Mouse (Mus musculus) testis, postnatal 10 days (tissue): ENCODE results near the gene Foxn3.

Source experiments
- DNase-seq: peaks from one replicate; pipeline ENCODE4 v3.0.0; 2021; ENCODE audit warnings: low spot score

Gene Foxn3

DNA sequence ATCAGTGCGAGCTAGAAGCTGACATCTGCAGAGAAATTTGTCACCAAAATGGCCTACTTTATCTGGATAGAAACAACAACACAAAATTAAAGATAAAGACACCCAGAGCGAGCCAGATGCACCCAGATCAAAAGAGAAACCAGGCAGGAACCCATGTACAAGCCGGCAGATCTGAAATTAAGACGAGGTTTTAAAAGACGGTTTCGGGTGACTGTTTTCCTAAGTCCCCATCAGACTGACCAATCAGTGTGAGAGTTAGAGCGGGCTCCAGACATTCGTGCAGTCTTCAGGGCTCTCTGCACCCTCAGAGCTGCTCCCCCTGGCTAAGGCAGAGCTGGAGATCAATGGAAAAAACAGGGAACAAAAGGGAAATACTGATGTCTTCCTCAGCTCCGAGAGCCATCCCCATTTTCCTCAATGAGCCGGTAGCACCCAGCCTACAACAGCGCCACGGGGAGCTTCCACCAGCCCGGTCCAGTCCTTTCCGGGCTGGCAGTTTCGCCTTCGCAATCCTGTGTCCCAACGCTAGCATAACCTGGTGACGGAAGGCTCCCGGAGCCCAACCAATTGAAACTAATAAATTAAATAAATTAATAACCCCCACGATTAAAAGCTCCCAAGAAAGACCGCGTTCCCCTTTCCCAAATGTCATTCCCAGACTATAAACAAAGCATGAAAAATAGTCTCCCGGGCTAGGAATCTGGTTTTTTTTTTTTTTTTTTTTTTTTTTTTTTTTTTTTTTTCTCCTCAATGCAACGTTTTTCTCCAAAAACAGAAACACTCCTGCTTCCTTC is 1.1 kb downstream of the Foxn3 start:
- DNase-seq = peak; percentile 63

DNA sequence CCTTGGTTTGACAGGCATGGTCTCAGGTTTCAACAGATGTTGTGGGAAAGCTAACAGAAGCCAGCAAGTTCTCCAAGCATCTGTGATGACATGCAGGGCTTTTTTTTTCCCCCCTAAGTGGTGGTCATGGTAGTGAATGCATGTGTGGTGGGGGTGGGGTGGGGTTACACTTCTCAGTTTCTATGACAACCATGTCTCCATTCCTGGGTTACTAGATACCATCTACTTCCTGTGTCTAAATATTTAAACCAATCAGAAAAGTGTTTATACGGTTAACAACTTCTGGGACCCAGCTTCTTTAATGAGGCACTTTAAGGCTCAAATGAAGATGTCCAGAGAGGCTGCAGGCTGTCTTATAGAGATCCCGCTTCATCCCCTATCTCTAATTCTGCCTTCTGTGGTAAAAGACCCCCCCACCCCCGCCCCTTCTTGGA is 2.0 kb downstream of the Foxn3 start:
- no peak for DNase-seq

DNA sequence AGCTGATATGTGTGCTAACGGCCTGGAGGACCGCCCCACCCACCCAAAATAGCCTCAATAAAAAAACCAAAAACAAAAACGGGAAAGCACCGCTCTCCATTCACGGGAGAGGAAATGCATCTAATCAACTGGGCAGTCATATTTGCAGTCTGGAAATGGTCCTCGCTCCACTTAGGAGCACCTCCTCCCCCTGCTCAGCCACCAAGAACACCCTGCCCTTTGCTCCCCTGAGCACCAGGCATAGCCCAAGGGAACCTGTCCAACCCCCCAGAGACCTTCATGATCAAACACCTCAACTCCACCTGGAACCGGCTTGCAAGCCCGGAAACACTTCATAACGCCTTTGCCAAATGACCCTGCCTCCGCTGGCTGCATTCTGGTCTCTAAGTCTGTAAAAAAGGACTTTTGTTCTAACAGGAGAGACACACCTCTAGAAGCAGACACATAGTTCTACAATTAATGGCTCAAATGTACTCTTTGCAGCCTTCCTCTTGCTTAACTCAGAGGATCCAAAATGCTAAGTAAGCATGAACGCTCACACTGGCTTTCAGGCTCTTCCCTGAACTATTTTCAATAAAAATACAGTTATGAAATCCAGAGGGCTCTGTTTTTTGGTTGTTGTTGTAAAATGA is 2.6 kb downstream of the Foxn3 start:
- no peak for DNase-seq

DNA sequence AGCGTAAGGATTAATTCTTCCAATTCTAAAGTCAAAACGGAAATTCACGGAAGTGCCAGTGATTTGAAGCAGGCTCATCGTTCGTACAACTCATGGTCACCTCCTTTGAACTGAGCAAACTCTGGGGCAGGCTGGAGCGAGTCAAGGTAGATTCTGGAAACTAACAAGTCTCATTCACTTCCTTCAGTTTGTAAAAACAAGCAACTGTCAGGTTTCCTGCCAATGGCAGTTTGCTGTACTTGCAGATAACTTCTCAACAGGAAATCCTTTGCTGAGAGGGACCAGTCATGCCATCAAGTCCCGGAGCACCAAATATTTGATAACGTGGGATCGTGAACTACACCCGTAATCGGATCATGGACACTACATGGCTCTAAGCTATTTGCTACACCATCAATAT is 3.9 kb downstream of the Foxn3 start:
- no peak for DNase-seq

- no peak for DNase-seq
Measured at GRCm38 (mm10) chr12:99558476-99558875, 4.9 kb downstream of the Foxn3 start.

GRCm38 (mm10) chr12:99557498-99557897 is 5.9 kb downstream of the Foxn3 start:
- DNase-seq = peak; percentile 52

- DNase-seq = no peak
Measured at GRCm38 (mm10) chr12:99550629-99551028, 12.8 kb downstream of the Foxn3 start.

DNA sequence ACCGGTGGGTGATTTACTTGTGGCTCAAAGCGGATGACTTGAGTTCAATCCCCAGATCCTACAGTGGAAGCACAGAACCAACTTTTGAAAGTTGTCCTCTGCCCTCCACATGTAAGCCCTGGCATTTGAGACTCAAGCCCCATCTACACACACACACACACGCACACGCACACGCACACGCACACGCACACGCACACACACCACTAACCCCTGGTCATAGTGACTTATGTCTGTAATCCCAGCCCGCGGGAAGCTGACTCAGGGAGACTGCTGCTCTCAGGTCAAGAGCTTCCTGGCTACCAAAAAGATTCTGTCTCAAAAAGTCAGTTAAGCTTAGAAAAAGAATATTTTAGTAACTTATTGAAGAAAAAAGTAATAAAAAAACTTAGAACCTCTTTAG is 13.6 kb downstream of the Foxn3 start:
- no peak for DNase-seq

DNA sequence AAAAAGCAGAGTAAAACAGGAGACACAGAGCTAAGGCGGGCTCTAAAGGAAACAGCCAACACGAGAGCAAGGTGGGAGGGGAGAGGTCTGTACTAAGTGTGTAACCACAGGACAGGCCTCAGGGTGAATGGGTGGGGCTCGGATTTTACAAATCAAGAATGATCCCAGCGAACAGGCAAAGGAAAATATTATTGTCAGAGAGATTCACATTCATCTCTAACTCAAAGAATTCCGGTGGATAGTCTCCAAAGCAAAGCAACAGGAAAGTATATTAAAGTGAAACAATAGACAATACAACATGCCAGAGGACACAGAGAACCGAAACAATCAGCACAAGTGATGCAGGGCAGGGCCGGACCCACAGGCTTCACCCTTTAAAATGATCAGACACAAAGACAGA is 15.0 kb downstream of the Foxn3 start:
- no peak for DNase-seq

DNA sequence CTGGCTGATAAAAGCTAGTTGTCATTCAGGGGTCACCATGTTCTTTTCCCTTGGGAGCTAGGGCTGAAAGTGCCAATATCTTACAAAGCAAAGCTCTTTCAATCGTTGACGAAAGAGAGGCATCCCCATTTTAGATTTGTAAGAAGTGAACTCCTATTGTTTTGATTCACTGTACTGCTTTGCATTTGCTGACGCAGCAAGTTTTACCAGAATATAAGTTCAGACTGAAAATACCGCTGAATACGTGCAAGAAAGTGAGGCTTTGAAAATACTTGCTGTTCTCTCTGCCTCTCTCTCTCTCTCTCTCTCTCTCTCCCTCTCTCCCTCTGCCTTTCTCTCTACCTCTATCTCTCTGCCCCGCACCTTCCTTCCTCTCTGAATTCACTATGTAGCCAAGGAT is 16.1 kb downstream of the Foxn3 start:
- DNase-seq = no peak

- DNase-seq = peak; percentile 8
Measured at GRCm38 (mm10) chr12:99545270-99545770, 18.1 kb downstream of the Foxn3 start.

- DNase-seq = peak; percentile 25
Measured at GRCm38 (mm10) chr12:99544262-99545128, 18.9 kb downstream of the Foxn3 start.

- peak; percentile 19 for DNase-seq
Measured at GRCm38 (mm10) chr12:99543421-99544195, 19.8 kb downstream of the Foxn3 start.

GRCm38 (mm10) chr12:99540201-99540600 is 23.2 kb downstream of the Foxn3 start:
- DNase-seq = peak; percentile 33

- DNase-seq = no peak
Measured at GRCm38 (mm10) chr12:99537316-99537715, 26.1 kb downstream of the Foxn3 start.

DNA sequence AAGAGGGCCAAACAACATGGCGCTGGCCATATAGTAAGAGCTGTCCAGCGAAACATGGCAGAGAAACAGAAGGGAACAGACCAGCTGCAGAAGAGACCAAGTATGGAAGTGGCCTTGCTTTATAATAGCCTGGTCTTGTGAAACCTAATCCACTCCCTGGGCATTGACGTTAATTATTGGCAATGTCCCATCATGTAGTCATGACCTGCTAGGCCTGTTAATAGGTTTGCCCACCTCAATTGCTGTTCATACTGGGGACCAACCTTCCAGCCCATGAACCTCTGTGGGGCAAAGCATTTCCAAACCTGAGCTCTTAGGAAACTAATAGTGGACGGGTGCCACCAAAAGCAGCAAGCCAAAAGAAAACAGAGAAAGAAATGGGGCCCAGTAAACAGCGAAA is 27.0 kb downstream of the Foxn3 start:
- no peak for DNase-seq

DNA sequence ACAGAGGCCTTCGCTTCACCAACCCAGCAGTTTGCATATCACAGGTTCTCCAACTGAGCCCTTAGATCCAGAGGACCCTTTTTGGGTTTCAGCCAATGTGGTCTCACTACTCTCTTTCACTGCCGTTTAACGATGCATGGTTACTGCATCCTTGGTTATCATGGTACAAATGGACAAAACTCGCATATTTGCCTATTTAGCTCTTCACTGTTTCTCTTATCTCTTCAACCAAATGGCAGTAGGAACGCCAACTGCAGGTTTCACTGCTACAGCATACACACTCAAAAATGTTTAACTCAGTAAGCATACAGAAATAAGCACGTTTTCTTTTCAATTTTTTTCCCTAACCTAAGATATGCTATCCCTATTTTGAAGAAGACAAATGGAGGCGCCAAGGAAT is 31.0 kb downstream of the Foxn3 start:
- DNase-seq = no peak

- DNase-seq = no peak
Measured at GRCm38 (mm10) chr12:99529687-99530411, 33.5 kb downstream of the Foxn3 start.

GRCm38 (mm10) chr12:99528958-99529357 is 34.4 kb downstream of the Foxn3 start:
- DNase-seq = no peak

DNA sequence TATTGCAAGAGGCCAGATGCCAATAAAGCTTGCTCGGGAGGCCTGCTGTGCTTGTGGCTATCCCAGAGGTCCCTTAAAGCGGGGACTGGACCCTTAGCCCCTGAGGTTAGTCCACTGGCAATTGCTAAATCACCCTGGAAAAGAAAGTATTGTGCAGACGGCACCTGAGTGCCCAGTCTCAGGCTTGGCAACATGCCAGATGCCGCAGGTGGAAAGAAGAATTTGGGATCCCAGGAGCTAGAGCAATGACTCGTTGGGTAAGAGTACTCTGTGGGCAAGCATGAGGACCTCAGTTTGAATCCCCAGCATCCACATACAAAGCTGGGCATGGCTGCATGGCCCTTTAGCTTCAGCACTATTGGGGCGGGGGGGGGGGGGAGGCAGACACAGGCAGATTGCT is 35.9 kb downstream of the Foxn3 start:
- no peak for DNase-seq

GRCm38 (mm10) chr12:99526571-99527140 is 36.7 kb downstream of the Foxn3 start:
- no peak for DNase-seq
